8 mouse cellular contexts compared by ENCODE assay signal in genomic region chr13:91807874-91808575, GRCm38 (mm10). TPM values are rescaled to one million over a fixed set of nuclear protein-coding genes. Genes with fewer than 3 reads are reported as not detected.
DNase-seq lines count a peak whose midpoint lies in the region; ATAC-seq and TF ChIP-seq lines count a peak whose summit lies in the region.

No protein-coding gene starts in this region.

- peak overlapping the region; percentile 81 for H3K27ac ChIP-seq in kidney, embryonic 14.5 days (ENCODE audit: low read depth, low read length)
- peak overlapping the region; percentile 57; the same call in 1 of the 2 replicates for H3K27ac ChIP-seq in ES-E14 (ENCODE audit: insufficient read depth, low read depth, low read length, poor library complexity, severe bottlenecking)
- peak overlapping the region; percentile 96 for H3K27ac ChIP-seq in midbrain, embryonic 13.5 days

- no peaks in the 10 kb centered on the region for H3K9me3 ChIP-seq in kidney, embryonic 14.5 days (ENCODE audit: control insufficient read depth, low read length)
- H3K9me3 ChIP-seq in ES-E14 (ENCODE audit: control insufficient read depth, insufficient read depth, low read depth, low read length) = no peaks in the 10 kb centered on the region
- H3K9me3 ChIP-seq in midbrain, embryonic 13.5 days = 0 out of 2 replicates have a peak, but pooled peaks cover under 1% of the 10 kb centered on the region

- WGBS in kidney, embryonic 14.5 days = 27% methylated on average over 20 of the region's 20 CpGs
- 41% methylated on average over 20 of the region's 20 CpGs for WGBS in midbrain, embryonic 13.5 days

- ATAC-seq in kidney, embryonic 14.5 days (ENCODE audit: low FRiP score, low TSS enrichment) = no peak
- ATAC-seq in common myeloid progenitor, adult 5-6 weeks (replicated peaks; ENCODE audit: low read depth, poor library complexity, severe bottlenecking) = peak; percentile 47; the same call in 1 of the 2 replicates
- no peak for ATAC-seq in midbrain, embryonic 13.5 days
- no peak for ATAC-seq in erythroid progenitor cell, adult 5-6 weeks (replicated peaks; ENCODE audit: low FRiP score, poor library complexity, severe bottlenecking)

- in situ Hi-C loops in ES-E14 (cut with MboI; ENCODE audit: low sequenced_read_pairs in 2 of 2, unreplicated experiment in 2 of 2) = no loop called here

- H3K36me3 ChIP-seq in kidney, embryonic 14.5 days (ENCODE audit: control insufficient read depth, insufficient read depth, low read length) = peaks cover 12% of the 10 kb centered on the region; the same call in 1 of the 2 replicates
- H3K36me3 ChIP-seq in ES-E14 (ENCODE audit: control insufficient read depth, insufficient read depth, low read length, poor library complexity, severe bottlenecking) = peaks cover 9% of the 10 kb centered on the region
- peaks cover 18% of the 10 kb centered on the region for H3K36me3 ChIP-seq in midbrain, embryonic 13.5 days

- DNase-seq in kidney, postnatal 36 days = no peak
- DNase-seq in ES-E14 (ENCODE audit: low read depth, low spot score) = no peak
- peak; percentile 68 for DNase-seq in induced T-regulatory cell, adult 2 months (ENCODE audit: low read depth)
- DNase-seq in spleen, postnatal 36 days (ENCODE audit: low spot score in 2 of 2) = no peak

- H3K4me1 ChIP-seq in kidney, embryonic 14.5 days (ENCODE audit: control insufficient read depth, insufficient read depth, low read length) = peaks cover 9% of the 10 kb centered on the region; the same call in 1 of the 2 replicates
- peaks cover 0 to 2% of the 10 kb centered on the region in 2 experiments; a peak in 1 of 4 replicates for H3K4me1 ChIP-seq in ES-E14 (ENCODE audit: control insufficient read depth in 2 of 2, insufficient read depth in 2 of 2, low read length in 2 of 2, poor library complexity in 1 of 2)
- peaks cover 14% of the 10 kb centered on the region for H3K4me1 ChIP-seq in midbrain, embryonic 13.5 days (replicated peaks)

- H3K27me3 ChIP-seq in kidney, embryonic 14.5 days (ENCODE audit: control insufficient read depth, insufficient read depth, low read length) = no peaks in the 10 kb centered on the region
- no peaks in the 10 kb centered on the region for H3K27me3 ChIP-seq in midbrain, embryonic 13.5 days

- peak overlapping the region; percentile 61 for H3K4me2 ChIP-seq in kidney, embryonic 14.5 days (replicated peaks; ENCODE audit: low read depth, low read length)
- H3K4me2 ChIP-seq in midbrain, embryonic 13.5 days (replicated peaks) = peak overlapping the region; percentile 62

- H3K9ac ChIP-seq in kidney, embryonic 14.5 days (ENCODE audit: low read depth, low read length) = peak overlapping the region; percentile 94
- H3K9ac ChIP-seq in ES-E14 (ENCODE audit: insufficient read depth, low read depth, low read length, poor library complexity, severe bottlenecking) = peak overlapping the region; percentile 95
- peak overlapping the region; percentile 98 for H3K9ac ChIP-seq in midbrain, embryonic 13.5 days (replicated peaks)

- H3K4me3 ChIP-seq in kidney, embryonic 14.5 days (ENCODE audit: low read length) = peak overlapping the region; percentile 76
- peak overlapping the region; percentile 81 to 91 for H3K4me3 ChIP-seq in ES-E14 (ENCODE audit: insufficient read depth in 1 of 2, low read depth in 1 of 2, low read length in 2 of 2, poor library complexity in 1 of 2, severe bottlenecking in 1 of 2)
- peak overlapping the region; percentile 95 for H3K4me3 ChIP-seq in midbrain, embryonic 13.5 days (replicated peaks)

TF ChIP-seq in ES-E14, 5 proteins besides CTCF, POLR2A, EP300 and RAD21:
- no peak for TF ChIP-seq HCFC1 (IDR thresholded peaks at IDR 0.05; ENCODE audit: borderline replicate concordance, insufficient read depth, low read length)
- TF ChIP-seq CHD2 (IDR thresholded peaks at IDR 0.05; ENCODE audit: low read depth, low read length) = no peak
- no peak for TF ChIP-seq ZC3H11A (IDR thresholded peaks at IDR 0.05; ENCODE audit: borderline replicate concordance, low read depth, low read length)
- TF ChIP-seq MAFK (IDR thresholded peaks at IDR 0.05; ENCODE audit: insufficient read depth, low read depth, low read length) = no peak
- no peak for TF ChIP-seq ZNF384 (IDR thresholded peaks at IDR 0.05; ENCODE audit: low read depth, low read length)
TF ChIP-seq in ES-E14: peak in this region for 0.

RNA-seq across cellular contexts. Expression of gene Zcchc9, which starts 0.5 kb away (rescaled TPM):
- polyA plus RNA-seq in kidney, embryonic 14.5 days (2014; fragmentation: Nextera tagmentation; extraction: Ambion mirVana) = 31.5 and 34.0 TPM in 2 replicates
- 13.0 and 20.0 TPM in 2 replicates for total RNA-seq in ES-E14 (2012; rRNA removed)
- total RNA-seq in common myeloid progenitor, adult 5-6 weeks (2017) = 36.7 and 46.4 TPM in 2 replicates
- polyA plus RNA-seq in midbrain, embryonic 13.5 days (2015; fragmentation: Nextera tagmentation; extraction: Ambion mirVana) = 26.0 and 27.2 TPM in 2 replicates
- total RNA-seq in erythroid progenitor cell, adult 5-6 weeks (2015; ENCODE audit: low replicate concordance) = 7.5 and 25.6 TPM in 2 replicates
- total RNA-seq in erythroid progenitor cell, adult 5-6 weeks (2017; ENCODE audit: low replicate concordance) = 5.5 and 16.0 TPM in 2 replicates
